Mouse (Mus musculus) adrenal gland, postnatal 10 days (tissue): ENCODE data around the gene Cel. TPM values are rescaled to one million over a fixed set of nuclear protein-coding genes. Genes with fewer than 3 reads are reported as not detected.

Experiments used
- DNase-seq: peaks from one replicate; pipeline ENCODE4 v3.0.0; 2021; ENCODE audit warnings: mixed read lengths
- total RNA-seq, 2 experiments: library from RNA; stranded (reverse); gene quantifications; 2 replicates each; pipeline ENCODE4 v1.2.3; 2021

Cel gene
- total RNA-seq, 2 experiments from 2014 or later: 0.15 TPM; not detected in 1

DNA sequence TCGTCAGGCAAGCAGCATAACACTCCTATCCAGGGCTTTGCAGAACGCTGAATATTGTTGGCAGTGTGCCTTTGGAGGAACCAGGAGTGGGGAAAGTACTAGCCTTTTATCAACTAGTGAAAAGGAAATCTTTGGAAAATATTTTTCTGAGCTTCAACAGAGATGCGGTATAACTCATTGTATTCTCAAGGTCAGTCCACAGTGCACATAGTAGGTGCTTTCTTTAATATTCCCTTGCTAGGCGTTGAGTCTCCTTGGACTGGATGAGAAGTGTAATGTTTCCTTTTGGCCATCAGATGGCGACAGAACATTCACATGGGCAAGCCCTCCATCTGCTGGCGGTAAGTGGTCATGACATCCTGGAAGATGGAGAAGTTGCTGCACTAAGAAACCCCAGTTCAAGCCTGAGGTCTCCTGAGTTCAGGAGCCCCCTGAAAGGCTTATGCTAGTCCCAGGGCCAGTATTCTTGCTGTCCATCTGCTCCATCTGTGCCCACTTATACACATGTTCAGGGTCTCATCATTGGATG is 21.9 kb upstream of the Cel start:
- peak; percentile 82 for DNase-seq

DNA sequence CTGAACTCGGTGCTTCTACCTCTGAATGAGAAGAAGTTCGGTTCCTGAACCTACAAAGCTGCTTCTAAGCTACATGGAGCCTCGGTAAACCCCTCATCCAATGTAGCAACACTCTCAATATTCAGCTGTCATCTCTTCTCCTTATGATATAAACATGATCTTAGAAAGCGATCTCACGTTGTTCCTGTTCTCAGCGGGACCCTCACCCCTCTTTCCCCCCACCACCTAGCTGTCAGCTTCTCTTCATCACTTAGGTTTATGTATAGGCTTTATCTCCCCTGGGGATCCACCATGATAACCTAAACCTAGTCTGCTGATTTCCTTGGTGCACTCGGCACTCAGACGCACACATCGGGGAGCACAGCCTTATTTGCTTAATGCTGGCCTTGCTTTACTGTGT is 20.4 kb upstream of the Cel start, which contains the start of gene Gtf3c5:
Gene Gtf3c5, minus strand, starts transcription at position 101 of the 400 bp plus-strand sequence.
- no peak for DNase-seq

GRCm38 (mm10) chr2:28582647-28583353 is 19.6 kb upstream of the Cel start:
- DNase-seq: peak; percentile 92

GRCm38 (mm10) chr2:28578003-28578402 is 14.8 kb upstream of the Cel start:
- peak; percentile 32 for DNase-seq

DNA sequence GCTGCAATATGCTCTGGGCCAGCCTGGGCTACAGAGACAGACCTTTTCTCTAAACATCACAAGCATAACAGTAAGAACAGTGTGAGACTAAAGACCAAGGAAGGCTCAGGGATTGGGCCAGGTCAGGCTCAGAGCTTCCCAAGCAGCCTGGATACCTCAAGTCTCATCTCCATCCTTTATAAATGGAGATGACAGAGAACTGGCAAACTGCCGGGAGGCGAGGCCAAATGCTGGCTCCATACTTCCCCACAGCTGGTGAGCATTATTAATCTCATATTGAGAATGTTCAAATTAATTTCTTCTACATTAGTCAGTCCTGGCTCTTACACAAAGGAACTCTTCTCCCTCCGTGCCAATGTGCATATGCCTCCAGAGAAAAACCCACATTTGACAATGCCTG is 13.6 kb upstream of the Cel start:
- DNase-seq: no peak

DNA sequence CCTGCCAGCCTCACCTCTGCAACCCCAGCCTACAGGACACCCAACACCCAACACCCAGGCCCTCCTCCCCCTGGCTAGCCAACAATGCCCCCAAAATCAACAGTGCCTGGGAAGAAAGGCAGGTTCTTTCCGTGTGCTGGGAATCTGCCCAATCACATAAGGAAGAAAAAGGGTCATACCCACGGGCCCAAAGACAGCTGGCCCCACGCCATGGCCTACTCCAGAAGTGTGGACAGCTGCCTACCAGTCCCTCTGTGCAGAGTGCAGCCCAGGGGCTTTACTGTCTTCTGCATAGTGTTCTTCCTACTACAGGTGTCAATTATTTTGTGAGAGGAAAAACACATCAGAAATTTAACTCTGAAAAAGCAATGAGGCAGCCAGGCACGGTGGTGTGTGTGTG is 12.1 kb upstream of the Cel start:
- no peak for DNase-seq

DNA sequence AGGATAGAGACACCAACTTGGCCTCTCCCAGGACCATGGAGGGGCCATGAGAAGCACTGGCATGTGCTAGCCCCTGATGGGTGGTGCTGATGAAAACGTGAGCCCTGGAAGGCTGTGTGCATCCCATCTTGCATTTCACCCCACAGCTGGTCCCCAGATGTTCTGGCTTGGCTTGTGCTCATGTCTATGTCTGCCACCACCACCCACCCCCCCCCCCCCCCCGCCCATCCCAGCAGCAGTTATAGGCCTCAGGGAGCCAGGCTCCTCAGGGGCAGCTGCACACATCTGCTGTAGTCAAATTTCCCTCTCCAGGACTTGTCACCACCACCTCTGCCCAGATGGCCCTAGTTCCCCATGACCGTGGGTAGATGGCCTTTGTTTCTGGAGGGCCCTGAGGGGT is 6.7 kb upstream of the Cel start:
- DNase-seq: no peak

GRCm38 (mm10) chr2:28566545-28566944 is 3.3 kb upstream of the Cel start:
- no peak for DNase-seq

- DNase-seq: no peak
These were observed 1.2 kb upstream of the Cel start for GRCm38 (mm10) chr2:28564380-28564779.

- no peak for DNase-seq
These were observed 627 bp upstream of the Cel start for GRCm38 (mm10) chr2:28563830-28564229.

- no peak for DNase-seq
These were observed 5.8 kb downstream of the Cel start for GRCm38 (mm10) chr2:28557452-28557851.

DNA sequence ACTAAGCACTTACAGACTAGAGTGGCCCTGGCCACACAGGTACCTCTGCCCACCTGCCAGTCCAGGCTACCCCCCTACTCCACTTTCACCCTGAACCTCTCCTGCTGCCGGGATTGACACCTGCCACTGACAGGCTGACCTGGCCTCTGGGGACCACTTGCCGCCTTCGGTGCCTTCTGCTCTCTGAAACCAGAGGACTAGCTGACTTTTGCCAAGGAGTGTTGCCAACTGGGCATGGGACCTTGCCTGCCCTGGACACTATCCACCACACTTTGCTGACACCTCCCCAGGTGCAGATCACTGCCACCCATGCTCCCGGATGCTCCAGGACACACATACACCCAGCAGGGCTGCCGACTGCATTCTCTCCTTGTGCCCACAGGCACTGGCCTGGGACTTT is 10.9 kb downstream of the Cel start:
- no peak for DNase-seq

GRCm38 (mm10) chr2:28549157-28549556 is 14.0 kb downstream of the Cel start:
- no peak for DNase-seq

GRCm38 (mm10) chr2:28547237-28548172 is 15.7 kb downstream of the Cel start:
- DNase-seq: peak; percentile 94

DNA sequence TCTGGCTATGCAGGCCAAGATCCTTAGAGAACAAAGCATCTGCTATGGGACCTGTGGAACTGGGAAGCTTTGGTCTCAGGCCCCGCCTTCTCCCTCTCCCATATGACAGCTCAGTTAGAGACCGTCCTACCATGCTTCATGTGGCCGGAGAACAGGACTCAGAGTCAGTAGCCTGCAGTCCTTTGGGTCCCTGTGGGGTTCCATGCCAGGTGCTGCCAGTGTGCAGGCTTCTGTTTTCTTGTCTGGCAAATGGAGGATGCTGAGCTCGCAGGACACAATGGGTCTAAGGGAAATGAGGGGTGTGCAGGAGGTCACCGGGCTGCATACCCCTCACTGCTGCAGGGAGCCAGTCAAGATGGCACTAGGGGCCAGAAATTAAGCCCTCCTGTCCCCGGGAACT is 16.6 kb downstream of the Cel start:
- DNase-seq: no peak

- DNase-seq: no peak
These were observed 17.2 kb downstream of the Cel start for GRCm38 (mm10) chr2:28545976-28546375.

DNA sequence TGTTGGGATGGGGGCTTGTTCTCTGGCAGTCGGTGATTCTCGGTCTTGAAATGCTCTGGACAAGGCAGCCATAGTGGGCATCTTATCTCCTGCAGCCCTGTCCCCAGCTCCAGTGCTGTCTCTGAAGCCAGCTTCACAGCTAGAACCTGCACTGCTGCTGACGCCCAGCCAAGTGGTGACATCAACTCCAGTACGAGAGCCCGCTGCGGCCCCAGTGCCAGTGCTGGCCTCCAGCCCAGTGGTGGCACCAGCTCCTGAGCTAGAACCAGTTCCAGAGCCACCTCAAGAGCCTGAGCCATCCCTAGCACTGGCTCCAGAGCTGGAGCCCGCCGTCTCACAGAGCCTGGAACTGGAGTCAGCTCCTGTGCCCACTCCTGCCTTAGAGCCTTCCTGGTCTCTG is 19.3 kb downstream of the Cel start:
- no peak for DNase-seq

DNA sequence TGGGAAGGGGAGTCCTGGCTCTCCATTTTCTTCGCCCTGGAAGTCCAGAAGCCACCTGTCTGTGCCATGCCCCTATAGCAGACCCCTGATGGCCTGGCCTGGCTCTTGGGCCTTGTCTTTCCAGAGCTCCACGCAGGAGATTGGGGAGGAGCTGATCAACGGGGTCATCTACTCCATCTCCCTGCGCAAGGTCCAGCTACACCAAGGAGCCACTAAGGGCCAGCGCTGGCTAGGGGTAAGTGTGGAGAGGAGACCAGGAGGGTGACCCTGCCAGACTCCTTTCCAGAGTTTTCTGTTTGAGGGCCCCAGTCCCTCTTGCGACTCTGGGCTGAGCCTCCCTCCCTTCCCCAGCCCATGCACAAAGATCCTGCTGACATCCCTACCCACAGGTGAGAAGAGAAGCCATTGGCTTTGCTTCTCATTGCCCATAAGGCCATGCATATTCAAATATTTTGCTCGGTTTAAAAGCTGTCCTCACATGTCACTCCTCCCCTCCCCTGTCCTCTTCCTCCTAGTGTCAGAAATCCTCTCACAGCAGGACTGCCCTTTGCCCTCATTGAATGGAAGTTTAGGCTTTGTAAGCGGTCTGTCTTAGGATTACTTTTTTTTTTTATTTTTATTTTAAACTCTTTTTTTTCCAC is 22.5 kb downstream of the Cel start:
- no peak for DNase-seq

GRCm38 (mm10) chr2:28539949-28540348 is 23.3 kb downstream of the Cel start:
- no peak for DNase-seq

- DNase-seq: peak; percentile 77
These were observed 24.0 kb downstream of the Cel start for GRCm38 (mm10) chr2:28539206-28539605.

DNA sequence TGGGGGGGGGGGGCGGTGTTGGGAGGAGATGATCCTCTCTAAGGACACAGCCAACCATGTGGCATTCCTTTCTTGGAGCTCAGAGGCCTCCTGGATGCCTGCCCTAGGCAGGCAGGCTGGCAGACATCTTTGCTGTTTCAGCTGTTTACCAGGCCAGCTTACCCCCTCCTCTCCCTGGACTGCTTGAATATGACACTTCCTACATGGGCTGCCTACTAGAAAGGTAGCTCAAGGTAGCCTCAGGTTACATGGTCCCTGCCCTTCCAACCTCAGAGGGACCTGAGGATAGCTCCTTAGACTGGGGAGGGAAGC is 24.4 kb downstream of the Cel start:
- no peak for DNase-seq

- DNase-seq: no peak
These were observed 25.0 kb downstream of the Cel start for GRCm38 (mm10) chr2:28537995-28538816.
